Mouse (Mus musculus): ENCODE results near the gene Cacna1c.

Gene Cacna1c

DNA sequence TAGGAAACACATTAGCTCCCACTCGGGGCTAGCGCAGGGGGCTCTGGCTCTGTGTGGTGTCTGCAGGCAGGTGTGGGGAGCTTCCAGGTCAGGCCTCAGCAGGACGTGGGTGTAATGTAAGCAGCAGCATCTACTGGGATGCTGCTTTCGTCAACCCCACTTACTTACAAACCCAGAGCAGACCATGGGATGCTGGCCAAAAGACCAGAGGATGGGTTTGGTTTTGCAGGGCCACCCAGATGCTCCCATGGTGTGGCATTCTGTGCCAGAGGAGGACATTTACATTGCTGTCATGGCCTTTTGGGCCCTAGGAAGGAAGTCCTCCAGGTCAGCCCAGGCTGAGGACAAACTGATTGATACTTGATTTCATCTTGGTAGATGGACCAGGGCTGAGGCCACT, 521.4 kb downstream of the Cacna1c start:
- DNase-seq (ENCODE audit: low read depth): no peak

DNA sequence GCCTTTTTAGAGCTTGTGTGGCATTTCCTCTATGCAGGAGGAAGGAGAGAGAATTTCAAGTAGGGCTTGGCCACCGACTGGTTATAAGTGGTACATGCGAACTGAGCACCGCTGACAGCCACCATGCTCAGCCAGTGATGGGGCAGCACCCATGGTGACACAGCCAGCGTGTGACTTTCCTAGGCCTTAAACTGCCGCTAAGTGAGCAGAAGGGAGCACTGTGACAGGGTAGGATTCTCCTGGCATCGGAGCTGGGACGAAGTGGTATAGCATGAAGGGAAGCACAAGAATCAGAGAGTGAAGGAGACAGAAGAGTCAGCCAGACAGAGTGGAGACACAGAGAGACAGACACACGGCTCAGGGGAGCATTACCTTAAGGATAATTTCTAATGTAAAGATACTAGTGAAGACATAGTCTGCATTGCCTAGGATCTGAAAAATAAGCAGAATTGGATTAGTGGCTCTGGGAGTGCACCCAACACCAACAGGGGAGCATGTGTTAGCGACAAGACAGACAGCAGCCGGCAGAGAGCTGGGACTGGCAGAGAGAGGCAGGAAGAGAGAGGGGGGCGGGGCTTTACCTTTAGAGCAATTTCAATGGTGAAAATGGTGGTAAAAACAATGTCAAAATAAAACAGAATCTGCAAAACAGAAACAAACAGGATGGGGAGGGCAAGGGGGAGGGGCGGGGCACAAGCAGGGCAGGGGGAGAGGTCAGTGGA, 522.1 kb downstream of the Cacna1c start:
- DNase-seq (ENCODE audit: low read depth): no peak

GRCm38 (mm10) chr6:118653331-118653730, 542.9 kb downstream of the Cacna1c start:
- DNase-seq (ENCODE audit: low read depth): no peak

GRCm38 (mm10) chr6:118649121-118649783, 547.0 kb downstream of the Cacna1c start:
- DNase-seq (ENCODE audit: low read depth): peak; percentile 63

DNA sequence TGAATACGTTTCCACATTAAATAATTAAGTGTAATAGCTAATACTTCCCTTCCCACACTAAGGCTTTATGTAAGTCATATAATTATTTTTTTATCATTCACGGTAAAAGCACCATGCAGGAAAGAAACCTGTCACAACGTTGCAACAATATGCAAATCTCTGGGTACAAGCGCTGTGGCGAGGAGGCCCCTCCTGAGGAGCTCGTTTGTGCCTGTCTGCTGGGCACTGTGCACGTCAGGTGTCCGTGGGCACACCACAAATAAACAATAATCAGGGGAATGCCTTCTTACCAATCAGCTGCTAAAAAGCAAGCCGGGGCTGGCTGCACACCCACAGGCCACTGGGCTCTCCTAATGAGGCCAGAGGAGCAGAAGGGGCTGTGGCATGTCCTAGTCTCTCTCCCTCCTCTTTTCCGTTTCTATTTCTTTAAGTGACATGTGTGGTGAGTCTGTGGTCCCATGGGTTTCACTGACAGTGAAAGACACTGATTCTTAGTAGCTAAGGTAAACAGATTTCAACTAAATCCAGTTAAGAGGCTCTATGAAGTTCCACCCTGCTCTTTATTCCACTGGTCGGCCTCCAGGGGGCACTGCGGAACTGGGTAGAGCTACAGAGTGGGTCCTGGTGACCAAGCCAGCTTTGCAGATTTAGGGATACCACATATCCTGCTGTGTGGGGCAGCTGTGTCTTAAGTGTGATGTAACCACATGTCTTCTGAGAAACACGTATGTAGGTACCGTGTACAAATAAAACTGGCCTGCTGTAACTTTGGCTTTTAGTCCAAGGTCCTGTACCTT, 549.8 kb downstream of the Cacna1c start:
- DNase-seq (ENCODE audit: low read depth): peak; percentile 95

- no peak for DNase-seq (ENCODE audit: low read depth)
These were observed 551.4 kb downstream of the Cacna1c start for GRCm38 (mm10) chr6:118644866-118645265.

DNA sequence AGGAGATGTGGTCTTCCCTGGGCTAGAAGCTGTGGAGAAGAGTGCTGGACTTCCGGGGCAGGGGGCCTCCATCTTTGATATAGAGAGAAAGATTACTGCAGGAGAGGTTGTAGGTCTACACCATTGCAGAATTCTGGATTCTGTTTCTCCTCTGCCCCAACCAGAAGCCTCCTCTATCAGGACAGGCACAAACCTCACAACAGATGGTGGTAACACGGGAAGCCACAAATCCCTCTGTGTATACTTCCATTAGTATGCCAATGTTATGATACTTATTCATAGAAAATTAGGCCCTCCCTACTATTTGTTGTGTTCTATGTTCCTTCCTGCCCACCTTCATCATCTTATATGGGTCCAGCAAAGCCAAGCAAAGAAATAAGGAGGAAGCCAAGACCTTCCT, 552.7 kb downstream of the Cacna1c start:
- no peak for DNase-seq (ENCODE audit: low read depth)

- no peak for DNase-seq (ENCODE audit: low read depth)
These were observed 554.4 kb downstream of the Cacna1c start for GRCm38 (mm10) chr6:118641671-118642325.

DNA sequence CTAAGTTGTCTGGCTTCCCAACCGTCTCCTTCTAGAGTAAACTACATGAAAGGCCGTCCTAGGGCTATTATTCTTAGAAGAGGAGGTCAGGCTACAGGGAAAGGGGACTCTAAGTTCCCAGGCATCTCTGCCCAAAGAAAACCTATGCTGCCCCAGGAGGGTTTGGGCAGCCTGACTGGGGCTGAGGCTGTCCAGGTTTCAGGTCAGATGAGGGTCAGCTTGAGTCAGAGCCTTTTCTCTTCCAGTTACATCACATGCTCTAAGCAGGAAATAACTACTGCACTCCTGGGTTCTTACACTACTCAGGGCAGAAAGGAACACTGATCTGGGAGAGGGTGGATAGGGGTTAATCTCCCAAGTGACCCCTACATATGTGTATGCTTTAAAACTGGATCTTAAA, 556.4 kb downstream of the Cacna1c start:
- peak; percentile 58 for DNase-seq (ENCODE audit: low read depth)

DNA sequence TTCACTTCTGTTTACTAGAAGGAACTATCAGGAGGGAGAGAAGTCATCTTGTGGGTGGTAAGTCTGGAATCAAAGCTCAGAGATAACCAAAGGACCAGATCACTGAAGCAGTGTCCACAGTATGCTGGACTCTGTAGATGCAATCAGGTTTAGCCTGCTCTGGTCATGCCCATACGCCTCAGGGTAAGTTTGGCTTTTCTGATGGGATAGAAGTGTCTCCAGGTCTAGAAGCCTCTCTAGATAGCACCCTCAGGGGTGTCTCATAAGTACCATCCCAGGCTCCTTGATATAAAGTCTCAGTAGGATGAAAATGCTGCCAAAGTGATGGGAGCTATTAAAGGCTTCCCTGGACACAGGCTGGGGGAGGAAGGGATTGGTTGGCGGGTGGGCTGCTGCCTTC, 557.3 kb downstream of the Cacna1c start:
- no peak for DNase-seq (ENCODE audit: low read depth)

DNA sequence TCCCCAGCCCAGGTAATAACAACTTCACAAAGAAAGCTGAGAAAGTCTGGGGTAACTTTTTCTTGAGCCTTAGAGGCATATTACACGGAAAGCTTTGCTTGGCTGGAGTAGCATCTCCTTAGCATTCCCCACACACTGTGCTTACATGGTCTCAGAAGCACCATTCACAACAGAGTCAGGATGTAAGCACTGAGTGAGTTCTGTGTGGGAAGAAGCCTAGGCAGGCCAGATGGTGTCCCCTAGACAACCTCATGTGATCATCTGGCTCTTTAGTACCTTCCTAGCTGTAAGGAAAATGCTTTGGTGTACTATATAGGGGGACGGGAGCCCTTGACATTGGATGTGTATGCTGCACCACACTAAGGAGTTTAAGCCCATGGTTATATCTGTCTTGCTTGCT, 563.7 kb downstream of the Cacna1c start:
- no peak for DNase-seq (ENCODE audit: low read depth)

DNA sequence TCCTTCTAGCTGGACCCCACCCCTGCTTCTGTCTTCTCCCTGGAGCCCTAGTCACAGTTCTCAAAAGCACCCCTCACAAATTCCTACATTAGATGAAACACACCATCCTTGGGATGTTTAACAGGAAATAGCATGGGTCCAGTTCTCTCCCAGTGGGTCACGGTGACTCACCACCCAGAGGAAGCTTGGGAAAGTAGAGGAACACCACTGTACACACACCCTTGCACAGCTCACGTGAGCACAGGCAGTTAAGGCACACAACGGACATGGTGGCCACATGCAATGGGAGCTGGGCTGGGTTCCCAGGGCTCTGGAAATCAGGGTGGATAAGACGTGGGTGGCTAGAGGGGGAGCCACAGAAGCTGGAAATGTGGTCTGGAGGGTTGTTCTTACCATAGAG, 566.2 kb downstream of the Cacna1c start:
- peak; percentile 51 for DNase-seq (ENCODE audit: low read depth)

- DNase-seq (ENCODE audit: low read depth): peak; percentile 70
These were observed 570.0 kb downstream of the Cacna1c start for GRCm38 (mm10) chr6:118626246-118626645.

GRCm38 (mm10) chr6:118623609-118624008, 572.6 kb downstream of the Cacna1c start:
- no peak for DNase-seq (ENCODE audit: low read depth)

DNA sequence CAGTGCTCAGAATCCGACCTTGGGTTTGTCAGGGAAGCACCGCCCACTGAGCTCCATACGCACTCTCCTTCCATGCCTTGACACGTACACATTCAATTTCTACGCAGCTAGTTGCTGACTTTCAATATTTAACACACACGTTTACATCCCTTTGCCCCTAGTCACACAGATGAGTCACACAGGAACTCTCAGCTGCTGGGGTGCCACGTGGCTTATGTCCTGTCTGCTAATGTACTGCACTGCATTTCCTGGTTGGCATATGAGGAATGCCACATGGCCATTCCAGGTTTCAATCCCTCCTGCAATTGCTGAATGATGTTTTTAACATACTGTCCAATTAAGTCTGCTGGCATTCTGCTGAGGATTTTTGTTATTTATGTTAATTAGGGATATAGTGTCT, 574.4 kb downstream of the Cacna1c start:
- DNase-seq (ENCODE audit: low read depth): no peak

GRCm38 (mm10) chr6:118621406-118621805, 574.8 kb downstream of the Cacna1c start:
- no peak for DNase-seq (ENCODE audit: low read depth)

DNA sequence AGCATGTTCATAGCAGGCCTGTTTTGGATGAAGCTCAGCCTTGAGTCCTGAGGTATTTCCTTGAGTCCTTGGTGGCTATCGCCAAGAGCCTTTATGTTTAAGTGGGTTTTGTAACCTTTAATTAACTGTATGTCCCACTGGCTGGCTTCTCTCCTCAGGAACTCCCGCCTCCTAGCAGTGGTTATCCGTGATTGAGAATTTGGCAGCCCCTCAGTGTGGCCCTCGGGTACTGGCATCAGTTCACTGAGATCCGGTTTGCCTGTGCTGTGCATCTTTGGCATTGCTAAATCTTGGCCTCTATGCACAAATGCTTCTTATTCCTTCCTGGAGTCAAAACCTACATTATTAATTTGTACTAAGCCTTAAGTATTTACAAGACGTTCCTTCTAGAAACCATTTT, 587.3 kb downstream of the Cacna1c start:
- no peak for DNase-seq (ENCODE audit: low read depth)

DNA sequence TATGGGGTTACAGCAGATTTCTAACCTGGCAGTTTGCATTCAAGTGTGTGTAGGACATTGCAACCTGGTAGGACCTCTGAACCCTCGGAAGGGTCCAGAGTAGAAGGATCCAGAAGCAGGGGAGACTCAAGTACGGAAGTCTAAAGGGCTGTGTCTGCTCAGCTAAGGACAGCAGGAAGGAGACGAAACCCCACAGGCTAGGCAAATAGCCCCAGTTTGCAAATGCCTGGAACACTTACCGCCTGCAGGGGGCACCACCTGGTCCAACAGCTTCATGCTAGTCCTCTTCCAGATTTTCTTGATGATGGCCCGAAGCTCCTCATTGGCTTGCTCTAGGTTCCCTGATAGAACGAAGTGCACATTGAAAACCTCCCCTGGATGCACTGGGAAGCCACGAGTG, 590.2 kb downstream of the Cacna1c start:
- DNase-seq (ENCODE audit: low read depth): peak; percentile 41

GRCm38 (mm10) chr6:118603825-118604224, 592.4 kb downstream of the Cacna1c start:
- no peak for DNase-seq (ENCODE audit: low read depth)

- DNase-seq (ENCODE audit: low read depth): no peak
These were observed 600.5 kb downstream of the Cacna1c start for GRCm38 (mm10) chr6:118595681-118596055.

GRCm38 (mm10) chr6:118594833-118595680, 601.2 kb downstream of the Cacna1c start:
- no peak for DNase-seq (ENCODE audit: low read depth)

DNA sequence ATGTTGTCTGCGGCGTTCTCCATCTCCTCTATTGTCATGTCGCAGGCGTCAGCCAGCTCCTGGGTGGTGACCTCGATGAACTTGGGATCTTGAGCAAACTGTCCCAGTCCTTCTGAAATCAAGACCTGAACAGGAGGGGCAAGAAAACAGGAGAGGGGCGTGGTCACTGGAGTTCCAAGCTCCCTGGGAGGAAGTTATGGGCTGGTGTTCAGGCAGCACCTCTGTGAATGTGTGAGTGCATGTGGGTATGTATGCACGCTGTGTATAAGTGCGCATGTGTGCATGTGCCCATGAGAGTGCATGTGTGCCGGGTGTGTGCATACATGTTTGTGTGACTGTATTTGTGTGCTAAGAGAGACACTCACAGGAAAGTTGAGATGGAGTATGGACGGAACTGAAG, 602.1 kb downstream of the Cacna1c start:
- DNase-seq (ENCODE audit: low read depth): no peak
